Mouse (Mus musculus): ENCODE data around the gene Erp29.

DNA sequence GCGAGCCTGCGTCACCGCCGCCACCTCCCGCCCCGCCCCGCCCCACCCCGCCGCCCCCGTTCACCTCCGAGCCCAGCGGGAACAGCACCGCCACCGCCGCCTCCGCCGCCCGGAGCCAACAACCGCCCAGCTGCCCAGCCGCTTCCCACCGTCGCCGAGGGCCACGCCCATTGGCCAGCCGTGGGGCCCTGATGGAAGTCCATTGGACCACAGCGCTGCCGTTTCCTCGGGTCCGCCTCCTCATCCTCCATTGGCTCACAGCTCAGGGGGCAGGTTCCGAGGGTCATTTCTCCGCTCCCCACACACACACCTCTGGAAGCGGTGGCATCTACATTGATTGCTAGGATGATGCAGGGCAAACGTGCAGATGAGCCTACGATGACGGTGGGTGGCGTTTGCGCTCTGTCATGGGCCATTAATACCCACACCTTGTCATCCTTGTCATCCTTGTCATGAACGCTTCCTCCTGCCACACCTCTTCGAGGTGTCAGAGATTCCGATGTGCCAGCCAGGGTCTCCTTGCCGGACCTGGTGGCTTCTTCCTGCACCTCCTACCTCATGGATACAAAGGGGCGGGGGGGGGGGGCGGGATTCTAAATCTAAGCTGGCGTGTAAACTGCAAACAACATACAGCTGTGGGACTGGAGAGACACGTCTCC lies 66.7 kb downstream of the Erp29 start, which contains the start of gene Trafd1:
- TF ChIP-seq POLR2A (IDR thresholded peaks at IDR 0.05; ENCODE audit: low read depth, low read length) = peak; percentile 68
- peak; percentile 49; the same call in 1 of the 2 replicates for TF ChIP-seq ELF1 (IDR thresholded peaks at IDR 0.05; ENCODE audit: low read depth, low read length)
- TF ChIP-seq ZC3H11A (IDR thresholded peaks at IDR 0.05; ENCODE audit: low read depth, low read length) = no peak
